Mouse (Mus musculus): Measurements from ENCODE around the gene Fcrl5. TPM values are rescaled to one million over a fixed set of nuclear protein-coding genes. Genes with fewer than 3 reads are reported as not detected.
"Not testable (repeated sequence)": the region's sequence is repeated elsewhere in the genome, so short reads cannot be mapped to it uniquely, and the experiment has no call there.

Gene Fcrl5
- polyA plus RNA-seq, 1 experiment from 2014 or later, result not detected

GRCm38 (mm10) chr3:87420645-87421044 is 14.9 kb upstream of the Fcrl5 start:
- Histone ChIP-seq H3K4me2 (replicated peaks; ENCODE audit: low read depth, low read length) (no peak overlapping the region), H3K36me3 (ENCODE audit: control insufficient read depth, insufficient read depth, low read length) (no peaks in the 10 kb centered on the region), H3K27me3 (ENCODE audit: control insufficient read depth, insufficient read depth, low read length) (no peaks in the 10 kb centered on the region), H3K27ac (ENCODE audit: low read depth, low read length) (no peak overlapping the region), H3K4me1 (ENCODE audit: control insufficient read depth, insufficient read depth, low read length) (no peaks in the 10 kb centered on the region), H3K4me3 (ENCODE audit: low read length) (no peak overlapping the region), H3K9ac (ENCODE audit: low read depth, low read length) (no peak overlapping the region), H3K9me3 (ENCODE audit: control insufficient read depth, low read length) (no peaks in the 10 kb centered on the region)
- no peak for ATAC-seq (ENCODE audit: low FRiP score, low TSS enrichment)
- 71% methylated on average over 1 of the region's 1 CpGs for WGBS

- H3K4me2 ChIP-seq (replicated peaks; ENCODE audit: low read depth, low read length), result no peak overlapping the region
- 58% methylated on average over 4 of the region's 4 CpGs for WGBS
Measured at GRCm38 (mm10) chr3:87422386-87422910, 13.1 kb upstream of the Fcrl5 start.

GRCm38 (mm10) chr3:87440586-87440985 is 5.0 kb downstream of the Fcrl5 start:
- no peaks in the 10 kb centered on the region for H3K9me3 ChIP-seq (ENCODE audit: control insufficient read depth, low read length)
- no peak for ATAC-seq (ENCODE audit: low FRiP score, low TSS enrichment)
- no peaks in the 10 kb centered on the region for H3K36me3 ChIP-seq (ENCODE audit: control insufficient read depth, insufficient read depth, low read length)
- H3K4me1 ChIP-seq (ENCODE audit: control insufficient read depth, insufficient read depth, low read length), result no peaks in the 10 kb centered on the region
- H3K4me2 ChIP-seq (replicated peaks; ENCODE audit: low read depth, low read length), result no peak overlapping the region
- H3K27me3 ChIP-seq (ENCODE audit: control insufficient read depth, insufficient read depth, low read length), result no peaks in the 10 kb centered on the region
- 69% methylated on average over 1 of the region's 1 CpGs for WGBS
- no peak overlapping the region for H3K4me3 ChIP-seq (ENCODE audit: low read length)
- H3K27ac ChIP-seq (ENCODE audit: low read depth, low read length), result no peak overlapping the region
- H3K9ac ChIP-seq (ENCODE audit: low read depth, low read length), result no peak overlapping the region

More at GRCm38 (mm10) chr3:87422386-87422910, 13.1 kb upstream of the Fcrl5 start:
- Histone ChIP-seq H3K27ac (ENCODE audit: low read depth, low read length) (no peak overlapping the region), H3K27me3 (ENCODE audit: control insufficient read depth, insufficient read depth, low read length) (no peaks in the 10 kb centered on the region), H3K4me1 (ENCODE audit: control insufficient read depth, insufficient read depth, low read length) (no peaks in the 10 kb centered on the region), H3K36me3 (ENCODE audit: control insufficient read depth, insufficient read depth, low read length) (no peaks in the 10 kb centered on the region), H3K4me3 (ENCODE audit: low read length) (no peak overlapping the region), H3K9me3 (ENCODE audit: control insufficient read depth, low read length) (no peaks in the 10 kb centered on the region), H3K9ac (ENCODE audit: low read depth, low read length) (no peak overlapping the region)
- no peak for ATAC-seq (ENCODE audit: low FRiP score, low TSS enrichment)

GRCm38 (mm10) chr3:87443968-87444367 is 8.4 kb downstream of the Fcrl5 start:
- no peak overlapping the region for H3K27ac ChIP-seq (ENCODE audit: low read depth, low read length)
- no peak overlapping the region for H3K4me3 ChIP-seq (ENCODE audit: low read length)
- H3K27me3 ChIP-seq (ENCODE audit: control insufficient read depth, insufficient read depth, low read length), result no peaks in the 10 kb centered on the region
- no peaks in the 10 kb centered on the region for H3K9me3 ChIP-seq (ENCODE audit: control insufficient read depth, low read length)
- H3K4me1 ChIP-seq (ENCODE audit: control insufficient read depth, insufficient read depth, low read length), result no peaks in the 10 kb centered on the region
- no peak overlapping the region for H3K4me2 ChIP-seq (replicated peaks; ENCODE audit: low read depth, low read length)
- WGBS, result 52% methylated on average over 6 of the region's 6 CpGs
- no peak for ATAC-seq (ENCODE audit: low FRiP score, low TSS enrichment)
- H3K36me3 ChIP-seq (ENCODE audit: control insufficient read depth, insufficient read depth, low read length), result no peaks in the 10 kb centered on the region
- H3K9ac ChIP-seq (ENCODE audit: low read depth, low read length), result no peak overlapping the region

GRCm38 (mm10) chr3:87465454-87465853 is 29.9 kb downstream of the Fcrl5 start:
- Histone ChIP-seq H3K4me2 (replicated peaks; ENCODE audit: low read depth, low read length) (no peak overlapping the region), H3K9me3 (ENCODE audit: control insufficient read depth, low read length) (0 out of 2 replicates have a peak, but pooled peaks cover 3% of the 10 kb centered on the region), H3K27ac (ENCODE audit: low read depth, low read length) (no peak overlapping the region), H3K4me1 (ENCODE audit: control insufficient read depth, insufficient read depth, low read length) (no peaks in the 10 kb centered on the region), H3K4me3 (ENCODE audit: low read length) (no peak overlapping the region), H3K27me3 (ENCODE audit: control insufficient read depth, insufficient read depth, low read length) (no peaks in the 10 kb centered on the region), H3K9ac (ENCODE audit: low read depth, low read length) (no peak overlapping the region), H3K36me3 (ENCODE audit: control insufficient read depth, insufficient read depth, low read length) (no peaks in the 10 kb centered on the region)
- no peak for ATAC-seq (ENCODE audit: low FRiP score, low TSS enrichment)
- 77% methylated on average over 3 of the region's 3 CpGs for WGBS

GRCm38 (mm10) chr3:87467011-87467410 is 31.4 kb downstream of the Fcrl5 start:
- 0 out of 2 replicates have a peak, but pooled peaks cover 3% of the 10 kb centered on the region for H3K9me3 ChIP-seq (ENCODE audit: control insufficient read depth, low read length)
- no peaks in the 10 kb centered on the region for H3K27me3 ChIP-seq (ENCODE audit: control insufficient read depth, insufficient read depth, low read length)
- no peak overlapping the region for H3K4me2 ChIP-seq (replicated peaks; ENCODE audit: low read depth, low read length)
- no peak for ATAC-seq (ENCODE audit: low FRiP score, low TSS enrichment)
- H3K27ac ChIP-seq (ENCODE audit: low read depth, low read length), result no peak overlapping the region
- no peak overlapping the region for H3K4me3 ChIP-seq (ENCODE audit: low read length)
- 82% methylated on average over 6 of the region's 6 CpGs for WGBS
- H3K9ac ChIP-seq (ENCODE audit: low read depth, low read length), result no peak overlapping the region
- no peaks in the 10 kb centered on the region for H3K36me3 ChIP-seq (ENCODE audit: control insufficient read depth, insufficient read depth, low read length)
- no peaks in the 10 kb centered on the region for H3K4me1 ChIP-seq (ENCODE audit: control insufficient read depth, insufficient read depth, low read length)

- Histone ChIP-seq H3K36me3 (ENCODE audit: control insufficient read depth, insufficient read depth, low read length) (no peaks in the 10 kb centered on the region), H3K9me3 (ENCODE audit: control insufficient read depth, low read length) (0 out of 2 replicates have a peak, but pooled peaks cover 3% of the 10 kb centered on the region), H3K4me1 (ENCODE audit: control insufficient read depth, insufficient read depth, low read length) (no peaks in the 10 kb centered on the region), H3K4me2 (replicated peaks; ENCODE audit: low read depth, low read length) (no peak overlapping the region), H3K27me3 (ENCODE audit: control insufficient read depth, insufficient read depth, low read length) (no peaks in the 10 kb centered on the region), H3K9ac (ENCODE audit: low read depth, low read length) (no peak overlapping the region), H3K27ac (ENCODE audit: low read depth, low read length) (no peak overlapping the region), H3K4me3 (ENCODE audit: low read length) (no peak overlapping the region)
- 89% methylated on average over 9 of the region's 9 CpGs for WGBS
- no peak for ATAC-seq (ENCODE audit: low FRiP score, low TSS enrichment)
Measured at GRCm38 (mm10) chr3:87467416-87467815, 31.8 kb downstream of the Fcrl5 start.

GRCm38 (mm10) chr3:87477948-87478347 is 42.4 kb downstream of the Fcrl5 start:
- H3K4me2 ChIP-seq (replicated peaks; ENCODE audit: low read depth, low read length); H3K9me3 ChIP-seq (ENCODE audit: control insufficient read depth, low read length); H3K27ac ChIP-seq (ENCODE audit: low read depth, low read length); H3K9ac ChIP-seq (ENCODE audit: low read depth, low read length); H3K4me3 ChIP-seq (ENCODE audit: low read length); H3K36me3 ChIP-seq (ENCODE audit: control insufficient read depth, insufficient read depth, low read length); H3K4me1 ChIP-seq (ENCODE audit: control insufficient read depth, insufficient read depth, low read length); ATAC-seq (ENCODE audit: low FRiP score, low TSS enrichment); H3K27me3 ChIP-seq (ENCODE audit: control insufficient read depth, insufficient read depth, low read length): not testable (repeated sequence)
- 86% methylated on average over 3 of the region's 3 CpGs for WGBS

GRCm38 (mm10) chr3:87478596-87478995 is 43.0 kb downstream of the Fcrl5 start:
- H3K9ac ChIP-seq (ENCODE audit: low read depth, low read length); H3K36me3 ChIP-seq (ENCODE audit: control insufficient read depth, insufficient read depth, low read length); ATAC-seq (ENCODE audit: low FRiP score, low TSS enrichment); H3K4me3 ChIP-seq (ENCODE audit: low read length); H3K9me3 ChIP-seq (ENCODE audit: control insufficient read depth, low read length); H3K27ac ChIP-seq (ENCODE audit: low read depth, low read length); H3K4me1 ChIP-seq (ENCODE audit: control insufficient read depth, insufficient read depth, low read length); H3K27me3 ChIP-seq (ENCODE audit: control insufficient read depth, insufficient read depth, low read length); H3K4me2 ChIP-seq (replicated peaks; ENCODE audit: low read depth, low read length): not testable (repeated sequence)
- WGBS, result 92% methylated on average over 6 of the region's 6 CpGs
